ENCODE assay signal across 1 mouse cellular context in the genomic region with DNA sequence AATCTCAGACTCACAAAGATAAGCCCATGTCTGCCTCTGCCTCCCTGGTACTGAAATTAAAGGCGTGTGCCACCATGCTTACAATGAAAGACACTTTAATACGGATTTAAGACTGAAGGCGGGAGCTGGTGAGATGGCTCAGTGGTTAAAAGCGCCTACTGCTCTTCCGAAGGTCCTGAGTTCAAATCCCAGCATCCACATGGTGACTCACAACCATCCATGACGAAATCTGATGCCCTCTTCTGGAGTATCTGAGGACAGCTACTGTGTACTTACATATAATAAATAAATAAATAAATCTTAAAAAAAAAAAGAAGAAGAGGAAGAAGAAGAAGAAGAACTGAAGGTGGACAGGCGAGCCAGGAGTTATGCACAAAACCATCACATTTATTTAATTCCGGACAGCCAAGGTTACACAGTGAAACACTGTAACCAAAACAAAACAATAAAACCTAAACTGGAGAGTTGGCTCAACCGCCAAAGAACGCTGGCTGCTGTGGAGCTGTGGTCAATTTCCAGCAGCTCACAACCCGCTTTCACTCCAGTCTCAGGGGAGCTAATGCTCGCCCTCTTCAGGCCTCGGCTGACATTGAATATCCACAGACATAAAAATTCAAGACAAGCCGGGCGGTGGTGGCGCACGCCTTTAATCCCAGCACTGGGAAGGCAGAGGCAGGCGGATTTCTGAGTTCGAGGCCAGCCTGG.
TF ChIP-seq lines count a peak whose summit lies in the region.

No protein-coding gene starts in this region.

TF ChIP-seq in ES-E14, 5 proteins besides CTCF, POLR2A, EP300 and RAD21 (continued from another document):
- TF ChIP-seq ZNF384 (IDR thresholded peaks at IDR 0.05; ENCODE audit: low read depth, low read length) (no peak), CHD2 (IDR thresholded peaks at IDR 0.05; ENCODE audit: low read depth, low read length) (no peak)
TF ChIP-seq in ES-E14: peak in this region for 0.
